19 mouse cellular contexts compared by ENCODE assay signal in genomic region chr13:106813519-106813918, GRCm38 (mm10).
DNase-seq lines count a peak whose midpoint lies in the region; ATAC-seq and TF ChIP-seq lines count a peak whose summit lies in the region.
"Had no signal": no experiment of that assay in that cellular context is flagged by ENCODE, and none has a peak within 500 bp of the region (broad histone marks: within the 10 kb centered on the region; RNA-seq: fewer than 3 reads in every experiment).

No protein-coding gene starts in this region.

- no peak overlapping the region for H3K9ac ChIP-seq in hindbrain, embryonic 15.5 days
- H3K9ac ChIP-seq in hindbrain, postnatal 0 days (replicated peaks; ENCODE audit: low read length), result no peak overlapping the region
- H3K9ac ChIP-seq: embryonic facial prominence, embryonic 15.5 days; heart, embryonic 12.5 days; limb, embryonic 15.5 days had no signal

- H3K4me1 ChIP-seq in hindbrain, embryonic 15.5 days (replicated peaks), result no peaks in the 10 kb centered on the region
- no peaks in the 10 kb centered on the region for H3K4me1 ChIP-seq in hindbrain, postnatal 0 days (ENCODE audit: insufficient read depth, low read length)
- peaks cover 59% of the 10 kb centered on the region for H3K4me1 ChIP-seq in megakaryocyte, embryonic 14.5 days
- H3K4me1 ChIP-seq: embryonic facial prominence, embryonic 15.5 days; forebrain, embryonic 10.5 days; heart, embryonic 12.5 days; limb, embryonic 15.5 days; midbrain, embryonic 10.5 days had no signal

- DNase-seq in hindbrain, postnatal 0 days (ENCODE audit: low spot score), result no peak
- DNase-seq in Muller cell, postnatal 12 days (ENCODE audit: inconsistent ontology term), result peak; percentile 19
- no peak for DNase-seq in right cerebral cortex, postnatal 25 days
- no peak for DNase-seq in frontal cortex, postnatal 25 days (ENCODE audit: low spot score in 2 of 2)
- DNase-seq in left cerebral cortex, postnatal 14 days (ENCODE audit: low spot score in 2 of 2), result no peak
- DNase-seq: adrenal gland, postnatal 14 days; cerebellum, adult 8-10 months; gastrocnemius, postnatal 25 days; kidney, adult 9 months; kidney, postnatal 36 days had no signal

- ATAC-seq in hindbrain, embryonic 15.5 days (ENCODE audit: low FRiP score, low read depth), result no peak
- ATAC-seq in hindbrain, postnatal 0 days, result no peak
- peak; percentile 57 for ATAC-seq in common myeloid progenitor, adult 5-6 weeks (replicated peaks; ENCODE audit: low read depth, poor library complexity, severe bottlenecking)
- ATAC-seq: lung, postnatal 0 days had no signal

- H3K27me3 ChIP-seq in hindbrain, embryonic 15.5 days, result no peaks in the 10 kb centered on the region
- H3K27me3 ChIP-seq in hindbrain, postnatal 0 days (ENCODE audit: insufficient read depth, low read length), result no peaks in the 10 kb centered on the region
- H3K27me3 ChIP-seq in megakaryocyte, embryonic 14.5 days (replicated peaks), result no peaks in the 10 kb centered on the region
- H3K27me3 ChIP-seq: embryonic facial prominence, embryonic 15.5 days; heart, embryonic 12.5 days; limb, embryonic 15.5 days had no signal

- H3K36me3 ChIP-seq in hindbrain, embryonic 15.5 days, result 0 out of 2 replicates have a peak, but pooled peaks cover 4% of the 10 kb centered on the region
- H3K36me3 ChIP-seq in hindbrain, postnatal 0 days (ENCODE audit: insufficient read depth, low read length), result no peaks in the 10 kb centered on the region; the same call in 1 of the 2 replicates
- H3K36me3 ChIP-seq in megakaryocyte, embryonic 14.5 days (replicated peaks; ENCODE audit: low read length), result peaks cover 88% of the 10 kb centered on the region

- intact Hi-C loops in left cerebral cortex, postnatal 14 days (cut with DNase I), result no loop called here

- H3K4me2 ChIP-seq in hindbrain, embryonic 15.5 days, result no peak overlapping the region
- H3K4me2 ChIP-seq in hindbrain, postnatal 0 days (ENCODE audit: low read depth, low read length), result no peak overlapping the region
- H3K4me2 ChIP-seq: embryonic facial prominence, embryonic 15.5 days; heart, embryonic 12.5 days; limb, embryonic 15.5 days had no signal

- no peaks in the 10 kb centered on the region for H3K9me3 ChIP-seq in hindbrain, embryonic 15.5 days
- H3K9me3 ChIP-seq in hindbrain, postnatal 0 days (ENCODE audit: low read length), result no peaks in the 10 kb centered on the region
- no peaks in the 10 kb centered on the region for H3K9me3 ChIP-seq in megakaryocyte, embryonic 14.5 days
- H3K9me3 ChIP-seq: embryonic facial prominence, embryonic 15.5 days; forebrain, embryonic 10.5 days; heart, embryonic 12.5 days; limb, embryonic 15.5 days; midbrain, embryonic 10.5 days had no signal

- H3K4me3 ChIP-seq in hindbrain, embryonic 15.5 days, result no peak overlapping the region
- H3K4me3 ChIP-seq in hindbrain, postnatal 0 days (ENCODE audit: low read length), result no peak overlapping the region
- peak overlapping the region; percentile 79 for H3K4me3 ChIP-seq in megakaryocyte, embryonic 14.5 days (replicated peaks)
- H3K4me3 ChIP-seq: embryonic facial prominence, embryonic 15.5 days; forebrain, embryonic 10.5 days; heart, embryonic 12.5 days; limb, embryonic 15.5 days; midbrain, embryonic 10.5 days had no signal

- TF ChIP-seq CTCF in hindbrain, postnatal 0 days (IDR thresholded peaks at IDR 0.05; ENCODE audit: low read depth), result no peak

- H3K27ac ChIP-seq in hindbrain, embryonic 15.5 days (replicated peaks), result peak overlapping the region; percentile 51
- H3K27ac ChIP-seq in hindbrain, postnatal 0 days, result no peak overlapping the region
- H3K27ac ChIP-seq: embryonic facial prominence, embryonic 15.5 days; forebrain, embryonic 10.5 days; limb, embryonic 15.5 days; midbrain, embryonic 10.5 days had no signal

- 88% methylated on average over 4 of the region's 4 CpGs for WGBS in hindbrain, embryonic 15.5 days
- WGBS in hindbrain, postnatal 0 days, result 80% methylated on average over 4 of the region's 4 CpGs
